Mouse (Mus musculus) CH12.LX (cell line): ENCODE measurements around the gene Cog7.

ENCODE experiments used
- CHD1 ChIP-seq: IDR thresholded peaks from 2 replicates; pipeline ENCODE4 v1.6.1; 2012; ENCODE audit warnings: low read depth, low read length, improper control_type of control experiment, inconsistent platforms
- CHD2 ChIP-seq: IDR thresholded peaks from 2 replicates; pipeline ENCODE4 v1.6.1; 2011; ENCODE audit warnings: low read length, improper control_type of control experiment
- CTCF ChIP-seq, 2 experiments: IDR thresholded peaks in 1 of 2; conservative IDR thresholded peaks in 1 of 2; 2 replicates each; pipeline ENCODE4 v1.5.1; 2011 to 2012; ENCODE audit warnings: low read depth in 2 of 2, low read length in 2 of 2, improper control_type of control experiment in 1 of 2, inconsistent platforms in 1 of 2, mild to moderate bottlenecking in 1 of 2, moderate library complexity in 1 of 2
- EP300 ChIP-seq: IDR thresholded peaks from 2 replicates; pipeline ENCODE4 v1.6.1; 2011; ENCODE audit warnings: low read length, improper control_type of control experiment
- MAFK ChIP-seq: IDR thresholded peaks from 2 replicates; pipeline ENCODE4 v1.6.1; 2011; ENCODE audit warnings: low read length, improper control_type of control experiment; ENCODE audit not compliant: insufficient replicate concordance
- MXI1 ChIP-seq: IDR thresholded peaks from 2 replicates; pipeline ENCODE4 v1.6.1; 2011; ENCODE audit warnings: mild to moderate bottlenecking, low read depth, low read length, improper control_type of control experiment
- POLR2A ChIP-seq: IDR thresholded peaks from 2 replicates; pipeline ENCODE4 v1.6.1; 2011; ENCODE audit warnings: low read depth, mild to moderate bottlenecking, improper control_type of control experiment, low read length
- POLR2AphosphoS2 ChIP-seq: IDR thresholded peaks from 2 replicates; pipeline ENCODE4 v1.6.1; 2011; ENCODE audit warnings: low read depth, low read length, improper control_type of control experiment
- RCOR1 ChIP-seq: conservative IDR thresholded peaks from 2 replicates; pipeline ENCODE4 v1.6.1; 2012; ENCODE audit warnings: low read depth, mild to moderate bottlenecking, inconsistent platforms, low read length, improper control_type of control experiment
- TCF12 ChIP-seq: IDR thresholded peaks from 2 replicates; pipeline ENCODE4 v1.6.1; 2014; ENCODE audit warnings: low read depth, mild to moderate bottlenecking, inconsistent platforms, low read length, improper control_type of control experiment
- USF1 ChIP-seq: IDR thresholded peaks from 2 replicates; pipeline ENCODE4 v1.6.1; 2014; ENCODE audit warnings: low read depth, mild to moderate bottlenecking, inconsistent platforms, low read length, improper control_type of control experiment

DNA sequence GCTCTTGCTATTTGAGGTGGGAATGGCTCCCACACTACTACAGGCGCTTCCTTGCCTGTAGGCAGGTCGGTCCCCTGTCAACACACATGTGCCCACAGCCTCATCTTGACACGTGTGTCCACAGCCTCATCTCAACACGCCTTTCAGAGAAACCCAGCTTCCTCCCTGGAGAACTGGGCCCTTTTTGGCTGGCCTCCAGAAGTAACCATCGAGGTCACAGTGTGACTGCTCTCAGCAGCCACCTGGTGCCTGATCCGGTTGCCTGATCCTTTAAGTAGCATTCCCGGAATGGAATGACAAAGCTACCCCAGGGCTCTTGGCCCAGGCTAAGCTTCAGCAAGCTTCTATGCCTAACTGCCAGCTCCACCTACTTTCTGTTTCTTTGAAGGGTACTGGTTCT, 50.3 kb downstream of the Cog7 start:
- TF ChIP-seq POLR2AphosphoS2: no peak
- TF ChIP-seq CTCF (conservative IDR thresholded peaks at IDR 0.05 in 1 of 2, IDR thresholded peaks at IDR 0.05 in 1 of 2; ENCODE audit: low read depth in 2 of 2, low read length in 2 of 2): no peak
- no peak for TF ChIP-seq POLR2A
- no peak for TF ChIP-seq USF1
- no peak for TF ChIP-seq CHD1
- no peak for TF ChIP-seq CHD2
- TF ChIP-seq TCF12: no peak
- no peak for TF ChIP-seq MXI1
- no peak for TF ChIP-seq RCOR1
- TF ChIP-seq MAFK: no peak
- no peak for TF ChIP-seq EP300
